In genomic region chr8:80842514-80842913, GRCm38 (mm10) we compare ENCODE assay signal across 19 mouse cellular contexts. TPM values are rescaled to one million over a fixed set of nuclear protein-coding genes. Genes with fewer than 3 reads are reported as not detected.
DNase-seq lines count a peak whose midpoint lies in the region; ATAC-seq and TF ChIP-seq lines count a peak whose summit lies in the region.
"Had no signal": no experiment of that assay in that cellular context is flagged by ENCODE, and none has a peak within 500 bp of the region (broad histone marks: within the 10 kb centered on the region; RNA-seq: fewer than 3 reads in every experiment).

No protein-coding gene starts in this region.

- no peak for TF ChIP-seq POLR2A in heart, adult 2 months (IDR thresholded peaks at IDR 0.05; ENCODE audit: insufficient read depth, low read depth, low read length)

- ATAC-seq in hindbrain, embryonic 14.5 days (ENCODE audit: low FRiP score), result peak; percentile 26; the same call in 1 of the 2 replicates
- ATAC-seq in hindbrain, embryonic 12.5 days (ENCODE audit: low FRiP score), result no peak; the same call in 1 of the 2 replicates
- 0 out of 2 replicates have a peak, but pooled peaks have one; percentile 16 for ATAC-seq in lung, embryonic 14.5 days (ENCODE audit: insufficient read depth)
- 0 out of 2 replicates have a peak, but pooled peaks have one; percentile 9 for ATAC-seq in megakaryocyte-erythroid progenitor cell, adult 5-6 weeks (replicated peaks; ENCODE audit: low FRiP score, low TSS enrichment, poor library complexity, severe bottlenecking)
- no peak for ATAC-seq in erythroid progenitor cell, adult 5-6 weeks (replicated peaks; ENCODE audit: low FRiP score, poor library complexity, severe bottlenecking)
- ATAC-seq: forebrain, embryonic 15.5 days; inflammation-experienced regulatory T-cells, adult 6 months had no signal

- peaks cover 15% of the 10 kb centered on the region for H3K79me2 ChIP-seq in heart, adult 2 months (replicated peaks; ENCODE audit: control insufficient read depth, insufficient read depth, low read length)

- H3K27ac ChIP-seq in heart, adult 2 months, result peak overlapping the region; percentile 33; the same call in 1 of the 2 replicates
- H3K27ac ChIP-seq in hindbrain, embryonic 14.5 days, result no peak overlapping the region
- no peak overlapping the region for H3K27ac ChIP-seq in hindbrain, embryonic 12.5 days
- H3K27ac ChIP-seq in lung, embryonic 14.5 days (ENCODE audit: low read depth), result no peak overlapping the region
- H3K27ac ChIP-seq: forebrain, embryonic 15.5 days; lung, embryonic 15.5 days had no signal

- no peak for TF ChIP-seq CTCF in heart, adult 2 months (IDR thresholded peaks at IDR 0.05)
- no peak for TF ChIP-seq CTCF in lung, embryonic 14.5 days (IDR thresholded peaks at IDR 0.05; ENCODE audit: low read depth)

- peaks cover 23% of the 10 kb centered on the region for H3K4me1 ChIP-seq in heart, adult 2 months (ENCODE audit: control insufficient read depth, insufficient read depth, low read length)
- H3K4me1 ChIP-seq in hindbrain, embryonic 14.5 days (replicated peaks; ENCODE audit: control insufficient read depth, insufficient read depth, low read length), result 0 out of 2 replicates have a peak, but pooled peaks cover 7% of the 10 kb centered on the region
- H3K4me1 ChIP-seq in hindbrain, embryonic 12.5 days, result 0 out of 2 replicates have a peak, but pooled peaks cover 5% of the 10 kb centered on the region
- peaks cover 5% of the 10 kb centered on the region; the same call in 1 of the 2 replicates for H3K4me1 ChIP-seq in lung, embryonic 14.5 days (ENCODE audit: insufficient read depth)
- H3K4me1 ChIP-seq: forebrain, embryonic 15.5 days had no signal

- no peak overlapping the region for H3K4me3 ChIP-seq in heart, adult 2 months
- no peak overlapping the region for H3K4me3 ChIP-seq in hindbrain, embryonic 14.5 days (replicated peaks; ENCODE audit: low read length)
- H3K4me3 ChIP-seq in hindbrain, embryonic 12.5 days, result no peak overlapping the region
- H3K4me3 ChIP-seq in lung, embryonic 14.5 days (ENCODE audit: low read depth, low read length), result no peak overlapping the region
- H3K4me3 ChIP-seq: erythroblast, embryonic 14.5 days; forebrain, embryonic 15.5 days; lung, embryonic 15.5 days had no signal

- TF ChIP-seq EP300 in heart, adult 2 months (IDR thresholded peaks at IDR 0.05; ENCODE audit: insufficient read depth, low read depth, low read length), result no peak

- H3K36me3 ChIP-seq in heart, adult 2 months (ENCODE audit: control insufficient read depth, insufficient read depth, low read length), result peaks cover 10% of the 10 kb centered on the region
- no peaks in the 10 kb centered on the region for H3K36me3 ChIP-seq in hindbrain, embryonic 14.5 days (replicated peaks; ENCODE audit: control insufficient read depth, insufficient read depth)
- no peaks in the 10 kb centered on the region for H3K36me3 ChIP-seq in hindbrain, embryonic 12.5 days
- no peaks in the 10 kb centered on the region for H3K36me3 ChIP-seq in lung, embryonic 14.5 days (ENCODE audit: insufficient read depth)
- H3K36me3 ChIP-seq: forebrain, embryonic 15.5 days; lung, embryonic 15.5 days had no signal

- no peaks in the 10 kb centered on the region for H3K9me3 ChIP-seq in hindbrain, embryonic 14.5 days (ENCODE audit: control insufficient read depth, low read length)
- no peaks in the 10 kb centered on the region for H3K9me3 ChIP-seq in hindbrain, embryonic 12.5 days (replicated peaks)
- H3K9me3 ChIP-seq in lung, embryonic 14.5 days (ENCODE audit: low read depth, low read length), result no peaks in the 10 kb centered on the region
- H3K9me3 ChIP-seq: forebrain, embryonic 15.5 days; lung, embryonic 15.5 days had no signal

- 81% methylated on average over 3 of the region's 3 CpGs for WGBS in heart, adult 2 months
- 85% methylated on average over 3 of the region's 3 CpGs for WGBS in hindbrain, embryonic 14.5 days
- WGBS in hindbrain, embryonic 12.5 days, result 83% methylated on average over 3 of the region's 3 CpGs
- WGBS in lung, embryonic 14.5 days, result 82% methylated on average over 3 of the region's 3 CpGs

- no peak overlapping the region for H3K9ac ChIP-seq in heart, adult 2 months (ENCODE audit: low read depth, low read length)
- H3K9ac ChIP-seq in hindbrain, embryonic 14.5 days, result no peak overlapping the region
- H3K9ac ChIP-seq in hindbrain, embryonic 12.5 days, result no peak overlapping the region
- H3K9ac ChIP-seq in lung, embryonic 14.5 days, result no peak overlapping the region
- H3K9ac ChIP-seq: forebrain, embryonic 15.5 days; lung, embryonic 15.5 days had no signal

- intact Hi-C loops in heart, adult 2 months (cut with DNase I), result no loop called here

- no peak for DNase-seq in heart, adult 2 months
- DNase-seq in heart, adult 8-10 months (ENCODE audit: low spot score), result no peak
- no peak for DNase-seq in hindbrain, embryonic 14.5 days (ENCODE audit: low spot score)
- DNase-seq in lung, embryonic 14.5 days, result no peak
- DNase-seq in lung, postnatal 25 days (ENCODE audit: low spot score), result no peak
- DNase-seq: adrenal gland, adult 2 months; cerebellum, adult 11 months; cerebellum, postnatal 14 days; kidney, adult 9 months; layer of hippocampus, postnatal 36 days; right cerebral cortex, adult 18-20 months had no signal

- no peaks in the 10 kb centered on the region for H3K27me3 ChIP-seq in heart, adult 2 months (ENCODE audit: control insufficient read depth, insufficient read depth, low read length)
- H3K27me3 ChIP-seq in hindbrain, embryonic 14.5 days (ENCODE audit: control insufficient read depth, insufficient read depth, low read length), result no peaks in the 10 kb centered on the region
- H3K27me3 ChIP-seq in hindbrain, embryonic 12.5 days, result no peaks in the 10 kb centered on the region
- no peaks in the 10 kb centered on the region for H3K27me3 ChIP-seq in lung, embryonic 14.5 days (ENCODE audit: insufficient read depth, low read length)
- H3K27me3 ChIP-seq: forebrain, embryonic 15.5 days; lung, embryonic 15.5 days had no signal

- H3K4me2 ChIP-seq in hindbrain, embryonic 14.5 days (replicated peaks), result no peak overlapping the region
- no peak overlapping the region for H3K4me2 ChIP-seq in hindbrain, embryonic 12.5 days (replicated peaks)
- no peak overlapping the region for H3K4me2 ChIP-seq in lung, embryonic 14.5 days
- H3K4me2 ChIP-seq: forebrain, embryonic 15.5 days; heart, embryonic 11.5 days; lung, embryonic 15.5 days had no signal

RNA-seq across cellular contexts. Expression of gene Gab1, which starts 37.8 kb away (rescaled TPM):
- 10 to 100 TPM; 38.3 to 40.2 TPM for total RNA-seq in heart, adult 2 months (2021)
- 32.6 and 55.3 TPM in 2 replicates for polyA plus RNA-seq in heart, adult 2 months (2012; rRNA removed)
- total RNA-seq in heart, adult 8-10 months (2022), result 10 to 100 TPM; 33.6 to 43.1 (median 40.6) TPM
- 16.3 and 16.6 TPM in 2 replicates for polyA plus RNA-seq in hindbrain, embryonic 14.5 days (2014; fragmentation: Nextera tagmentation; extraction: Ambion mirVana)
- 21.3 and 23.2 TPM in 2 replicates for polyA plus RNA-seq in hindbrain, embryonic 12.5 days (2016; fragmentation: Nextera tagmentation; extraction: Ambion mirVana)
- 36.2 and 37.8 TPM in 2 replicates for polyA plus RNA-seq in lung, embryonic 14.5 days (2014; fragmentation: Nextera tagmentation; extraction: Ambion mirVana)
- total RNA-seq in megakaryocyte-erythroid progenitor cell, adult 5-6 weeks (2014; fragmentation: Nextera tagmentation), result 16.9 and 22.1 TPM in 2 replicates
- total RNA-seq in megakaryocyte-erythroid progenitor cell, adult 5-6 weeks (2017), result 4.1 and 7.9 TPM in 2 replicates
- 19.3 and 25.2 TPM in 2 replicates for total RNA-seq in erythroid progenitor cell, adult 5-6 weeks (2015; ENCODE audit: low replicate concordance)
- 5.8 and 13.2 TPM in 2 replicates for total RNA-seq in erythroid progenitor cell, adult 5-6 weeks (2017; ENCODE audit: low replicate concordance)
- polyA plus RNA-seq: inflammation-experienced regulatory T-cells, adult 6 months had no signal

Comparison
In these comparisons a context has a peak if more than half of its experiments do, and no peak if none do; other contexts are left out.
1. ATAC-seq: peak in hindbrain, embryonic 14.5 days (single experiment), lung, embryonic 14.5 days (single experiment) and megakaryocyte-erythroid progenitor cell, adult 5-6 weeks (single experiment); none in hindbrain, embryonic 12.5 days (single experiment) and erythroid progenitor cell, adult 5-6 weeks (single experiment).